ENCODE assay signal across 18 mouse cellular contexts in genomic region chr13:100893871-100894270, GRCm38 (mm10).
A peak's percentile ranks its signal among the peaks of the same experiment; 100 is the strongest.
DNase-seq lines count a peak whose midpoint lies in the region; ATAC-seq lines count a peak whose summit lies in the region.
"Had no signal": no experiment of that assay in that cellular context is flagged by ENCODE, and none has a peak within 500 bp of the region (broad histone marks: within the 10 kb centered on the region; RNA-seq: fewer than 3 reads in every experiment).

No protein-coding gene starts in this region.

- ATAC-seq in frontal cortex, adult (ENCODE audit: low TSS enrichment), result peak; percentile 18
- no peak for ATAC-seq in monocyte, adult 5-6 weeks (replicated peaks; ENCODE audit: insufficient number of reproducible peaks, low FRiP score, low TSS enrichment, poor library complexity, severe bottlenecking)
- ATAC-seq: activated CD4-positive, CD25-positive, alpha-beta regulatory T cell, adult 4 months; forebrain, embryonic 14.5 days had no signal

- DNase-seq in frontal cortex, postnatal 25 days (ENCODE audit: low spot score in 2 of 2), result no peak
- DNase-seq in left cerebral cortex, adult 18-20 months (ENCODE audit: low spot score in 2 of 2), result peak; percentile 57 to 61
- DNase-seq in left cerebral cortex, postnatal 4 days, result no peak
- DNase-seq in right cerebral cortex, adult 2 months (ENCODE audit: low spot score in 2 of 2), result peak; percentile 20 to 24
- DNase-seq in right cerebral cortex, postnatal 25 days, result no peak
- DNase-seq in left cerebral cortex, postnatal 36 days (ENCODE audit: low spot score in 2 of 2), result peak; percentile 29 to 45
- DNase-seq: adrenal gland, adult 8-10 months; adrenal gland, postnatal 25 days; cerebellum, adult 18-20 months; cerebellum, adult 9-10 months; cerebellum, postnatal 14 days; forebrain, postnatal 0 days; gastrocnemius, postnatal 10 days; gastrocnemius, postnatal 36 days had no signal

- intact Hi-C loops in left cerebral cortex, postnatal 4 days (cut with DNase I), result loop anchor here (5.0 kb wide), 1 partner anchor 798 kb away; no protein-coding TSS in a partner anchor
- intact Hi-C loops in left cerebral cortex, postnatal 36 days (cut with DNase I), result loop anchor here (5.0 kb wide), 4 partner anchors 58 to 608 kb away; no protein-coding TSS in a partner anchor

Comparison
In these comparisons a context has a peak if more than half of its experiments do, and no peak if none do; other contexts are left out.
1. DNase-seq: peak in left cerebral cortex, adult 18-20 months (2 of 2), right cerebral cortex, adult 2 months (2 of 2) and left cerebral cortex, postnatal 36 days (2 of 2); none in frontal cortex, postnatal 25 days (0 of 2), left cerebral cortex, postnatal 4 days (single experiment) and right cerebral cortex, postnatal 25 days (single experiment).